28 mouse cellular contexts compared by ENCODE assay signal in the genomic region with DNA sequence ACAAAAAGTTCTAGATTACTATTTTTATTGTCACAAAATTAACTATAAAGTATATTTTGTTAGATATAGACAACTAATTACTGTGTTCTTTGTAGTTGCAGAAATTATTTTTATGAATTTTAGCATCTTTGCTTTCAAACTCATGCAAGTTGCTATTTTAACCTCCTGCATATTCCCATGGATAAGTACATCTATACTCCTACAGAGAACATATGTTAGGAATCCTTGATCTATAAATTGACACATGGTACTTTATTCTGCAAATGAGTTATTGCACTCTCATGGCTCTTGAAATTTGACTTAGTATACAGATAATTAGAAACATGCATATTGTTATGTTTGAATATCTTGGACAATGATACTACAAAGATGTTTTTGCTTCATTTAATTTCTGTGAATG.
"Had no signal": no experiment of that assay in that cellular context is flagged by ENCODE, and none has a peak within 500 bp of the region (broad histone marks: within the 10 kb centered on the region; RNA-seq: fewer than 3 reads in every experiment).

No protein-coding gene starts in this region.

- H3K27ac ChIP-seq: embryonic facial prominence, embryonic 10.5 days; embryonic facial prominence, embryonic 12.5 days; embryonic facial prominence, embryonic 13.5 days; embryonic facial prominence, embryonic 15.5 days; forebrain, embryonic 10.5 days; forebrain, embryonic 12.5 days; forebrain, embryonic 13.5 days; forebrain, embryonic 15.5 days; gastrocnemius, adult 2 months; heart, adult 2 months had no signal

- H3K4me3 ChIP-seq: embryonic facial prominence, embryonic 10.5 days; embryonic facial prominence, embryonic 12.5 days; embryonic facial prominence, embryonic 13.5 days; embryonic facial prominence, embryonic 15.5 days; erythroblast, embryonic 14.5 days; forebrain, embryonic 10.5 days; forebrain, embryonic 12.5 days; forebrain, embryonic 13.5 days; forebrain, embryonic 15.5 days; gastrocnemius, adult 2 months; heart, adult 2 months had no signal

- DNase-seq: cerebellum, adult 8-10 months; cerebellum, adult 9-10 months; cerebellum, adult 9-11 months; cerebellum, postnatal 10 days; cerebellum, postnatal 14 days; cerebellum, postnatal 25 days; cerebellum, postnatal 36 days; embryo, embryonic 11 days; forebrain, postnatal 0 days; gastrocnemius, adult 2 months; gastrocnemius, postnatal 10 days; gastrocnemius, postnatal 14 days; gastrocnemius, postnatal 25 days; gastrocnemius, postnatal 36 days; heart, adult 11 months; heart, adult 18-20 months; heart, adult 2 months had no signal

- ATAC-seq: forebrain, embryonic 13.5 days; forebrain, embryonic 14.5 days; forebrain, embryonic 15.5 days; forebrain, embryonic 16.5 days; forebrain, postnatal 0 days had no signal
